Mouse (Mus musculus) lung, adult 2 months (tissue): ENCODE data around the gene Fndc3b.

Source experiments
- CTCF ChIP-seq: fragments of 200-500 bp; IDR thresholded peaks from 2 replicates; pipeline ENCODE4 v1.5.1; 2011; ENCODE audit warnings: mild to moderate bottlenecking, low read length, control low read depth; ENCODE audit not compliant: insufficient read depth
- POLR2A ChIP-seq: fragments of 200-500 bp; IDR thresholded peaks from 2 replicates; pipeline ENCODE4 v1.6.1; 2011; ENCODE audit warnings: low read depth, mild to moderate bottlenecking, control low read depth, low read length, borderline replicate concordance; ENCODE audit errors: extremely low read depth

- no peak for TF ChIP-seq CTCF
- TF ChIP-seq POLR2A: no peak
Observed at GRCm38 (mm10) chr3:27588604-27589003, 122.5 kb downstream of the Fndc3b start.
